Mouse (Mus musculus) G1E (cell line): ENCODE results near the gene Cdsn.

Experiments
- CTCF ChIP-seq: IDR thresholded peaks from 2 replicates; pipeline ENCODE4 v1.5.1; 2012; ENCODE audit warnings: low read depth, low read length, inconsistent platforms, mixed read lengths
- GATA1 ChIP-seq: IDR thresholded peaks from 2 replicates; pipeline ENCODE4 v1.6.1; 2012; ENCODE audit warnings: borderline replicate concordance, low read length, inconsistent platforms, mixed read lengths
- GATA2 ChIP-seq: IDR thresholded peaks from 2 replicates; pipeline ENCODE4 v1.6.1; 2012; ENCODE audit warnings: low read depth, low read length, inconsistent platforms, borderline replicate concordance
- POLR2AphosphoS5 ChIP-seq: IDR thresholded peaks from 2 replicates; pipeline ENCODE4 v1.6.1; 2012; ENCODE audit warnings: low read depth, low read length, inconsistent platforms; ENCODE audit not compliant: insufficient replicate concordance

GRCm38 (mm10) chr17:35532901-35533300 lies 19.0 kb upstream of the Cdsn start, which contains the start of gene Psors1c2:
- no peak for TF ChIP-seq CTCF
- no peak for TF ChIP-seq GATA1
- TF ChIP-seq GATA2: no peak
- TF ChIP-seq POLR2AphosphoS5: no peak
